Mouse (Mus musculus): ENCODE results near the gene Uba5. TPM values are rescaled to one million over a fixed set of nuclear protein-coding genes. Genes with fewer than 3 reads are reported as not detected.

Gene Uba5
- 23.5 and 24.6 TPM in 2 replicates for polyA plus RNA-seq (2012; rRNA removed; ENCODE audit: low replicate concordance)

GRCm38 (mm10) chr9:104062430-104063243 lies at the start of gene Uba5:
Uba5 (minus strand) TSS chr9:104063134.

GRCm38 (mm10) chr9:104063244-104063961 lies 469 bp upstream of the Uba5 start, which contains the start of gene Acad11:
Acad11 (plus strand) TSS chr9:104063377.

GRCm38 (mm10) chr9:104040362-104040761 lies 22.6 kb downstream of the Uba5 start, which contains the start of gene Gm28305:
Gm28305 (plus strand) TSS chr9:104040662.

GRCm38 (mm10) chr9:104001921-104002859 lies 60.7 kb downstream of the Uba5 start, which contains the start of gene Nphp3:
Nphp3 (plus strand) TSS chr9:104002544.

Other genes with a start within 250 kb of the Uba5 start
- 12.3 and 12.5 TPM in 2 replicates for gene Nphp3, start 60.6 kb downstream of the Uba5 start, polyA plus RNA-seq (2012; rRNA removed; ENCODE audit: low replicate concordance)
- gene Gm28305, start 22.5 kb downstream of the Uba5 start, polyA plus RNA-seq (2012; rRNA removed; ENCODE audit: low replicate concordance), result not detected in 2 replicates
- gene Acad11, start 243 bp upstream of the Uba5 start, polyA plus RNA-seq (2012; rRNA removed; ENCODE audit: low replicate concordance), result 62.1 and 127 TPM in 2 replicates
- gene Ackr4, start 63.8 kb upstream of the Uba5 start, polyA plus RNA-seq (2012; rRNA removed; ENCODE audit: low replicate concordance), result 2.9 and 9.5 TPM in 2 replicates
- 51.6 and 63.8 TPM in 2 replicates for gene Dnajc13, start 199.8 kb upstream of the Uba5 start, polyA plus RNA-seq (2012; rRNA removed; ENCODE audit: low replicate concordance)

Data from subcutaneous adipose tissue, adult 2 months (tissue).